Mouse (Mus musculus) forebrain, embryonic 15.5 days (tissue): ENCODE results near the gene Phc2. TPM values are rescaled to one million over a fixed set of nuclear protein-coding genes. Genes with fewer than 3 reads are reported as not detected.

ENCODE experiments used
- ATAC-seq: fragments of 200-750 bp; cut with Nextera tagmentation; replicated peaks from 2 replicates; pipeline ENCODE4 v1.8.0; 2017; ENCODE audit warnings: mild to moderate bottlenecking, moderate TSS enrichment, moderate library complexity
- H3K27ac ChIP-seq: fragments of 300-500 bp; sonication (generic); replicated peaks from 2 replicates; pipeline ENCODE4 v1.5.1; 2015; ENCODE audit warnings: mild to moderate bottlenecking, inconsistent platforms
- H3K27me3 ChIP-seq: fragments of 300-500 bp; sonication (generic); 2 replicates; pipeline ENCODE4 v1.6.1; 2015; ENCODE audit warnings: inconsistent platforms
- H3K36me3 ChIP-seq: fragments of 300-500 bp; sonication (generic); 2 replicates; pipeline ENCODE4 v1.6.1; 2015; ENCODE audit warnings: mild to moderate bottlenecking, inconsistent platforms
- H3K4me1 ChIP-seq: fragments of 300-500 bp; sonication (generic); 2 replicates; pipeline ENCODE4 v1.6.1; 2015; ENCODE audit warnings: inconsistent platforms
- H3K4me2 ChIP-seq: fragments of 300-500 bp; sonication (generic); replicated peaks from 2 replicates; pipeline ENCODE4 v1.6.1; 2015; ENCODE audit warnings: mild to moderate bottlenecking, inconsistent platforms
- H3K4me3 ChIP-seq: fragments of 300-500 bp; sonication (generic); 2 replicates; pipeline ENCODE4 v1.5.1; 2015; ENCODE audit warnings: mild to moderate bottlenecking, inconsistent platforms
- H3K9ac ChIP-seq: fragments of 300-500 bp; sonication (generic); replicated peaks from 2 replicates; pipeline ENCODE4 v1.6.1; 2015; ENCODE audit warnings: mild to moderate bottlenecking, inconsistent platforms
- H3K9me3 ChIP-seq: fragments of 300-500 bp; sonication (generic); 2 replicates; pipeline ENCODE4 v1.6.1; 2016; ENCODE audit warnings: inconsistent platforms
- WGBS: fragments of 180-500 bp; shearing (Covaris S2); methylation state at CpG from one replicate; pipeline ENCODE4 v1.1.7; 2015; ENCODE audit warnings: mixed read lengths; 5-methylcytosine and 5-hydroxymethylcytosine counted together
- polyA plus RNA-seq: library from polyadenylated mRNA; unstranded; fragments of >200 nt; fragmentation: Nextera tagmentation; extraction: Ambion mirVana; gene quantifications from 2 replicates; pipeline ENCODE4 v1.2.1, GENCODE M21; 2015

Phc2 gene
- polyA plus RNA-seq, 1 experiment from 2014 or later = 88.3 TPM

DNA sequence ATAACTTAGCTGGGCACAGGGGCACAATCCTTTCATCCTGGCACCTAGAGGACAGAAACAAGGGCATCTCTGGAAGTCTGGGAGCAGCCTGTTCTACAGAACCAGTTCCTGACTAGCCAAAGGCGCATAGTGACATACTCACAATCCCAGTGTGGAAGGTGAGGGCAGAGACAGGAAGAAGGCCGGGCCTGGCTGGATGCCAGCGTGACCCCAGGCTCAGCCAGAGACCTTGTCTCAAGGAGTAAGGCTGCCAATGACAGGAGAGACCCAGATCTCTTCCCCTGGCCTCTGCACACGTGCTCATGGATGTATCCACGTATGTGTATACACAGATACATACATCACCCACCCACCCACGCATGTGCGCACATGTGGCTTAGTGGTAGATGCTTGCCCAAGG lies 127.5 kb downstream of the Phc2 start:
- 89% methylated on average over 7 of the region's 7 CpGs for WGBS
- H3K36me3 ChIP-seq = peaks cover 94% of the 10 kb centered on the region
- no peak for ATAC-seq

GRCm38 (mm10) chr4:128782645-128783044 lies 128.1 kb downstream of the Phc2 start:
- Histone ChIP-seq H3K36me3 (peaks cover 90% of the 10 kb centered on the region), H3K4me1 (no peaks in the 10 kb centered on the region), H3K27me3 (no peaks in the 10 kb centered on the region), H3K4me2 (no peak overlapping the region), H3K9ac (no peak overlapping the region), H3K4me3 (no peak overlapping the region), H3K27ac (0 out of 2 replicates have a peak overlapping the region, but pooled peaks have one; percentile 2), H3K9me3 (no peaks in the 10 kb centered on the region)
- no peak for ATAC-seq
- 82% methylated on average over 4 of the region's 4 CpGs for WGBS

More for the DNA sequence above, 127.5 kb downstream of the Phc2 start:
- Histone ChIP-seq H3K9ac (no peak overlapping the region), H3K4me3 (no peak overlapping the region), H3K9me3 (no peaks in the 10 kb centered on the region), H3K4me2 (no peak overlapping the region), H3K27me3 (no peaks in the 10 kb centered on the region), H3K4me1 (no peaks in the 10 kb centered on the region), H3K27ac (no peak overlapping the region)

DNA sequence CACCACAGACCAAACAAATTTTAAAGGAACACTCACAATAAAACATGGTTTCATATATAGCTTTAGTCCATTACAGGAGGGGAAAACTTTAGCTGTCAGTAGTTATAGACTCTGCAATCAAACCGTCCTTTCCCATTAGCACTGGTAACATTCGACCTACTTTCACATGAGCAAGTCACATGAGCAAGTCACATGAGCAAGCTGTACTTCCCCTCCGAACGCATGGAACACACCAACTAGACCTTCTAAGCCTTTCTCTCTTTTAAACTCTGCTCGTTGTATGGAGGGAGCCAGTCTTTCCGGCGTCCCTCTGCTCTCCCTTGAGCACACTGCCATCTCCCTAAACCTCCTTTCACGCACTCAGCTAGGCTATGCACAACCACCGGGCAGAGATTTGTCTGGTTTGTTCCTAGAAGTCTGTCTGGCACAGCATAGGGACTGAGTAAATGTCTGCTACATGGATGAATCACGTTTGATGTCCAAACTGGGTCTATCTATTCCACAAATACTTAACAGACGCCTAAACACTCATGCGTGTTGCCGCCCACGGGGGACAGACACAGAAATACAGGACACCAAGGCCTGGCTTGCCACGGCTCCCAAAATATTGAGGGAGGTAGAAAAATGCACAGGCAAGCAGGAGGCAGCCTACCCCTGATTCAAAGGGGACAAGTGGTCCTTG lies 130.6 kb downstream of the Phc2 start:
- Histone ChIP-seq H3K4me2 (no peak overlapping the region), H3K36me3 (peaks cover 76% of the 10 kb centered on the region), H3K27ac (no peak overlapping the region), H3K9ac (no peak overlapping the region), H3K9me3 (no peaks in the 10 kb centered on the region), H3K4me1 (no peaks in the 10 kb centered on the region), H3K27me3 (no peaks in the 10 kb centered on the region), H3K4me3 (no peak overlapping the region)
- ATAC-seq = no peak
- WGBS = 92% methylated on average over 15 of the region's 15 CpGs

GRCm38 (mm10) chr4:128785921-128786654 lies 131.6 kb downstream of the Phc2 start:
- Histone ChIP-seq H3K4me1 (no peaks in the 10 kb centered on the region), H3K4me3 (no peak overlapping the region), H3K27ac (no peak overlapping the region), H3K4me2 (no peak overlapping the region), H3K9me3 (no peaks in the 10 kb centered on the region), H3K36me3 (peaks cover 68% of the 10 kb centered on the region), H3K9ac (no peak overlapping the region), H3K27me3 (no peaks in the 10 kb centered on the region)
- 96% methylated on average over 11 of the region's 11 CpGs for WGBS
- ATAC-seq = no peak

GRCm38 (mm10) chr4:128787023-128787939 lies 132.8 kb downstream of the Phc2 start:
- Histone ChIP-seq H3K4me2 (no peak overlapping the region), H3K4me3 (no peak overlapping the region), H3K36me3 (peaks cover 57% of the 10 kb centered on the region), H3K9ac (no peak overlapping the region), H3K27ac (no peak overlapping the region), H3K4me1 (no peaks in the 10 kb centered on the region), H3K9me3 (no peaks in the 10 kb centered on the region), H3K27me3 (no peaks in the 10 kb centered on the region)
- ATAC-seq = no peak
- 77% methylated on average over 24 of the region's 24 CpGs for WGBS

GRCm38 (mm10) chr4:128788108-128788507 lies 133.6 kb downstream of the Phc2 start:
- whole genome bisulfite sequencing = 87% methylated on average over 4 of the region's 4 CpGs
- Histone ChIP-seq H3K27me3 (no peaks in the 10 kb centered on the region), H3K4me3 (no peak overlapping the region), H3K4me2 (no peak overlapping the region), H3K9ac (no peak overlapping the region), H3K36me3 (peaks cover 49% of the 10 kb centered on the region), H3K4me1 (no peaks in the 10 kb centered on the region), H3K9me3 (no peaks in the 10 kb centered on the region), H3K27ac (no peak overlapping the region)
- ATAC-seq = no peak

DNA sequence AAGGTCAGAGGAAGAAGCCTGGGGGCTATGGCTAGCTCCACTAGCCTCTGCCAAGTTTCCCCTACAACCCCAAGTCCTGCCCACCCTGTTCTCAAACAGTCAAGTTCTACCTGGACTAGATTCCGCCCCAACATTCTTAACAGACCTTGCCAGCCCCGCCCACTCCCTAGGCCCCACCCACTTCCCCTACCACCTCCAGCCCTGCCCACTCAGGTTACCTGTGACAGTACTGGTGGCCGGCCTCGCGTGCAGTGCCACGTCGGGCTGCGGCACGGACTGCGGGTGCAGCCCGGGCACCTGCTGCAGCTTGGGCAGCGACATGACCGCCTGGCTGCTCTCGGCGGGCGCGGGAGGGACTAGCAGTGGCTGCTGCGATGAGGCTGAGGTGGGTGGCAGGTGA lies 135.1 kb downstream of the Phc2 start:
- no peak for ATAC-seq
- H3K4me3 ChIP-seq = no peak overlapping the region
- H3K4me1 ChIP-seq = no peaks in the 10 kb centered on the region
- H3K27me3 ChIP-seq = no peaks in the 10 kb centered on the region
- no peak overlapping the region for H3K9ac ChIP-seq
- no peak overlapping the region for H3K27ac ChIP-seq
- H3K9me3 ChIP-seq = no peaks in the 10 kb centered on the region
- no peak overlapping the region for H3K4me2 ChIP-seq
- 42% methylated on average over 18 of the region's 18 CpGs for WGBS
- H3K36me3 ChIP-seq = peaks cover 35% of the 10 kb centered on the region

DNA sequence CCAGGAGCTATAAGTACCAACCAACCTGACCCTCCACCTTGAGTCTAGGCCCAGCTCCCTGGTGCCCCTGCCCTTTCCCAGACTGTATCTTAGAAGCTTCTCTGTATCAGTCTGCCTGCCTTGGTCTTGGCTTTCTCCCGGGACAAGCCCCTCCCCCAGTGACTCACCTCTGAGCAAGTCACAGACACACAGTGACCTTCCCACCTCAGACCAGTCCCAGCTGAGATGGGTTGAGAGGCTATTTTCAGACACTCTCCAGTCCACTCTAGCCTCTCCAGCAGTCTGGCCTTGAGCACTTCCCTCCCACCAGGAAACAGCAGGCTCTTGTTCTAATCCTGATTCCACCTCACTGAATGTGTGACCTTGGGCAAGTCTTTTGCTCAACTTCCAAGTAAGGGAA lies 139.2 kb downstream of the Phc2 start:
- Histone ChIP-seq H3K27me3 (no peaks in the 10 kb centered on the region), H3K9me3 (no peaks in the 10 kb centered on the region), H3K4me1 (peaks cover 31% of the 10 kb centered on the region), H3K4me3 (no peak overlapping the region), H3K27ac (no peak overlapping the region), H3K36me3 (0 out of 2 replicates have a peak, but pooled peaks cover 3% of the 10 kb centered on the region), H3K9ac (no peak overlapping the region), H3K4me2 (no peak overlapping the region)
- 81% methylated on average over 1 of the region's 1 CpGs for WGBS
- no peak for ATAC-seq

DNA sequence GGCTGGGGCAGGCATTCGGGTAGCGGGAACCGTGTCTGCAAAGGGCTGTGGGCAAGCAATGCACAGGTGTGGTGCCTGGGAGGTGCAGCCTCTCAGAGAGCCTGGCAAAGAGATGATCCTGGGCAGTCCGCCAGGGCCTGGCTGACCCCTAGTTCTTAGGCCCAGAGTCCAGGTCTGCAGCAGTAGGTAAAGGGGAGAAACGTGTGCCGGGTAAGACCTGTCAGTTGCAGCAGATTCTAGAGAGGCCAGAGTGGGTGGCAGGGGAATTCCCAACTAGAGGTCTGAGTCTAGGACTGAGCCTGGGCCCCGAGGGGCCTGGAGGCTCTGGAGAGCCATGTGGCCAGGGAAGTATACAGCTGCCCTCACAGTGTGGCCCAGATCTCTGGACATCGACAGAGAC lies 139.7 kb downstream of the Phc2 start:
- Histone ChIP-seq H3K4me3 (no peak overlapping the region), H3K4me2 (no peak overlapping the region), H3K27ac (no peak overlapping the region), H3K36me3 (0 out of 2 replicates have a peak, but pooled peaks cover 3% of the 10 kb centered on the region), H3K27me3 (no peaks in the 10 kb centered on the region), H3K4me1 (peaks cover 36% of the 10 kb centered on the region), H3K9ac (no peak overlapping the region), H3K9me3 (no peaks in the 10 kb centered on the region)
- ATAC-seq = no peak
- WGBS = 89% methylated on average over 8 of the region's 8 CpGs

DNA sequence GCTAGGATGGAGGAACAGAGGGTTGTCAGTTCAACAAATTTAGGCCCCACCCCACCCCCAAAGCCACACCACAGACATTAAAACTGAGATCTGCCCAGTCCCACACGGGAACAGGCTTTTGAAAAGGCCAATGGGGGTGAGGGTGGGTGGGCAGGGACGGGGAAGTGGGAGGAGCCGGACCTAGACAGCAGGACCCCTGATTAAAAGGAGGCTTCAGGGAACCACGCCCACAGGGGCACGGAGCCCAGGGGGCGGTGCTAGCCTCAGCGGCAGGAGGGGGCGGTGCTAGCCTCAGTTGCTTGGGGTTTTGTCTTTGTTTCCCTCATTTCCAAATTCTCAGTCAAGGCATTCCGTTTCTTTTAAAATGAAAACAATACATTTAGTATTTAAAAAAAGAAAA lies 141.1 kb downstream of the Phc2 start:
- 0 out of 2 replicates have a peak overlapping the region, but pooled peaks have one; percentile 9 for H3K27ac ChIP-seq

DNA sequence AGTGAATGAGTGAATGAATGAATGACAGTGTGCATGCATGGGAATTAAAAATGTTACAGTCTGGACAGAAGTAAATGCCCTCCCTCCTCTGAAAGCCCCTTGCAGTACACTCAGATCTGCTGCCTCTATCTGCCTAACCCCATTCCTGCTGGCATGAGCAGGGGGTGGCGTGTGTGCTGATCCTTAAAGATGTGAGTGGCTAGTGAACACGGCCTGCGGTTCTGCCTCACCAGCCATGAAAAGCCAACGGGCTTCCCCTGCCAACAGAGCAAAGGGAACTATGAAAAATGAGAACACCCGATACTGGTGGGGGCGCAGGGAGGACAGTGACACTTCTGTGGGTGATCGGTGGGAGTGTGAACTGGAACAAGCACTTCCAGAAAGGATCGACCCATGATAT lies 142.3 kb downstream of the Phc2 start:
- no peak for ATAC-seq
- peaks cover 53% of the 10 kb centered on the region for H3K4me1 ChIP-seq
- H3K27ac ChIP-seq = 0 out of 2 replicates have a peak overlapping the region, but pooled peaks have one; percentile 19
- H3K4me2 ChIP-seq = no peak overlapping the region
- no peaks in the 10 kb centered on the region for H3K27me3 ChIP-seq
- WGBS = 69% methylated on average over 8 of the region's 8 CpGs
- H3K36me3 ChIP-seq = no peaks in the 10 kb centered on the region
- H3K9me3 ChIP-seq = no peaks in the 10 kb centered on the region
- H3K4me3 ChIP-seq = no peak overlapping the region
- H3K9ac ChIP-seq = no peak overlapping the region

More for the DNA sequence above, 141.1 kb downstream of the Phc2 start:
- 4% methylated on average over 9 of the region's 9 CpGs for WGBS
- ATAC-seq = peak; percentile 58
- Histone ChIP-seq H3K36me3 (no peaks in the 10 kb centered on the region), H3K9me3 (no peaks in the 10 kb centered on the region), H3K4me2 (no peak overlapping the region; the same call in 1 of the 2 replicates), H3K9ac (no peak overlapping the region; the same call in 1 of the 2 replicates), H3K27me3 (no peaks in the 10 kb centered on the region), H3K4me1 (peaks cover 42% of the 10 kb centered on the region), H3K4me3 (no peak overlapping the region)
